Mouse (Mus musculus) cerebellum, postnatal 36 days (tissue): Measurements from ENCODE around the gene Nav2.

ENCODE experiments used
- DNase-seq, 2 experiments: peaks; one replicate each; pipeline ENCODE4 v3.0.0; 2021 to 2022; ENCODE audit warnings: mixed read lengths in 2 of 2

Nav2 gene

DNA sequence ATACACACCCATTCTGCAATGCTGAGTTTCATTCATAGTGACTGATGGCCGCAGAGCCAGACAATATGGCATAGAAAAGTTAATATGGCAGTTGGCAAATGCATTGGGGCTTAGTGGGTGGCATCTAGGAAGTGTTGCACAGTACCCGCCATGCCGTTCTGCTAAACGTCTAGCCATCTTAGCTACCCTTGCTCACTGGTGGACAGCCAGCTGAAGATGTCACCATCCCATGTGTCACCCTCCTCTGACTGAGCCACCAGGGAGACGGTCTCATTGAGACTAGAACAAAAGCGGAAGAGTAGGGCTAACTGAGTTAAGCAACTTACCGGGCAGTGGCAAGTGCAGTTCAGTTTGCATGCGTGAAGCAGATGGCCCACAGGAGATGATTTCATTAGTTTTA, 428.2 kb downstream of the Nav2 start:
- DNase-seq, result peak; percentile 22 to 35

DNA sequence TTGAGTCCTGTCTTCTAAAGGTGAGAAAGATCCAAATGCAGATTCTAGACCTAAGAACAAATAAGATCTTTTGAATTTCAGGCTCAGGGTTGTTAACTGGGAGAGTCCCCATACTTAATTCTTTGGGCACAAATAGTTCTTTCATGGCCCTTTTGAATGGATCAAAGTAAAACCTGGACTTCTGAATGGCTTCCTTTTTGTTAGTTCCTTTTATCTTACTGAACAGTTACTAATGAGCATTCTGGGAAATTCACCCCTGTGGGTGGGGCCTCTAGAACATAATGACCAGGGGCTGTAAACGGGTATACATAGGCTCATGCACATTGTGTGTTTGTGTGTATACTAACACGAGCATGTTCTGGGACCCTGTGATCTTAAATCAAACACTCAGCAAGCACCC, 429.2 kb downstream of the Nav2 start:
- no peak for DNase-seq

DNA sequence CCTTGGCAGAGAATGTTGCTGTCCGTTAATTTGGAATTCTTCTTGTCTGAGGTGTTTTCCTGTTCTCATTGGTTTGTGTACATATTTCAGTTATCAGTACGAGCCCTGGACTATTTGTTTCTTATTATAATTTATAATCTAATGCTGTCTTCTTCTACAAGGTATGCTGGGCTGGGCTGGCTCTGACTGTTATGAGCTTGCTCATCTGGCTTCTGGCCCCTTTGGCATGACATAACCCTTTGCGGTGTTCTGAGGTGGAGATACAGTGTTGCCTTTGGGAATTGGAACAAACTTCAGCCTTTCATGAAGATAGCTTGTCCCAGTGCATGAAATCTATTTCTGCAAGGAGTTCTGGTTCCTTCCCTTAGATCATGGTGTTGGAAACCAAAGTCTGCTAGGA, 431.4 kb downstream of the Nav2 start:
- DNase-seq, result no peak

DNA sequence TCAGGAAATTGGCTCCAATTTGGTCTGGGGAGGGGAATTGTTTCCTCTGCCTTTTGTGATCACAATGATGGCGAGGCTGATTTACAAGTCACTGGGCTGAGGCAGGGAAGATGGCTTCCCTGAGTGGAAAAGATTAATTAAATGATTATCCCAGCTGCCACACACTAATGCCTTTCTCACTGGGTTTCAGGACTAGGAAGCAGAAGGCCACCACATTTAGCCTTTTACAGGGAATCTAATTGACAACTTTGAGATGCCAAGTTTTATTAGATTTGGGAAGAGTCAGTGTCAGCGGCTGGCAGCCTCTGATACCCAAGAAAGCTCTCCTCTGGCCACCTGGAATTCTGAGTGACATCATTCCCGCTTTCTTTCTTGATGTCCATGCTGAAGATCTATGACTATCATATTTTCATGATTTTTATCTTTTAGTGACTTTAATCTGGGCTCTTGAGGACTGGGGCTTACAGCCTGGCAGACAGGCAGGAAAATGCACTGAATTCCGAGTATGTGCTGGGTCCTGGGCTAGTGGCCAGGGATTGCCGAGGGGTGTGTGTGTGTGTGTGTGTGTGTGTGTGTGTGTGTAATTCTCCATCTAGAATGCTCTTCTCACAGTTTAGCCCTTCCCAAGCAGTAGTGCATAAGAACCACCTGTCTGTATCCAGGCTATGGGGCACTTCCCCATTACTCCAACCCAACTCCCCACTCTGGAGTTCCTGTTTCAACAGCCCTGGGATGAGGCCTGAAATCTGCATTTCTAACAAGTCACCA, 432.8 kb downstream of the Nav2 start:
- no peak for DNase-seq

DNA sequence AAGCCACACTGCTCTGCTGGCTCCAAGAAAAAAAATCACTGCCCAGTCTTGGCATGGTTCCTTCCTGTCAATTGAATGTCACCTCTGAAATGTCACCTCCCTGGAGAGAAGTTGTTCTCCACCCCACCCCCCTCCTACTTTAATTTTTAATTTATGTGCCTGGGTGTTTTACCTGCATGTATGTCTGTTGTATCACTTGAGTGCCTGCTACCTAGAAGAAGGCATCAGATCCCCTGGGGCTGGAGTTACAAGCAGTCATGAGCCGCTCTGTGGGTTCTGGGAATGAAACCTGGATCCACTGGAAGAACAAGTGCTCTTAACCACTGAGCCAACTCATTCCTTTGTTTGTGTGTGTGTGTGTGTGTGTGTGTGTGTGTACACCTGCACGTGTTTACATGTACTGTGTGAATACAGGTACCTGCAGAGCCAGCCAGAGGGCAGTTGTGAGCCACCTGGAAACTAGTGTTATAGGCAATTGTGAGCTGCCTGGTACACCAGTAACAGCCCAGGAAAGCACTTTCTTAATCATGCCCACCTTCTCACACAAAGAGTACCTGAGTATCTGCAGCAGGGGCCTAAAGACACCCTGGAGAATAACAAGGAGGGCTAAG, 433.5 kb downstream of the Nav2 start:
- no peak for DNase-seq

DNA sequence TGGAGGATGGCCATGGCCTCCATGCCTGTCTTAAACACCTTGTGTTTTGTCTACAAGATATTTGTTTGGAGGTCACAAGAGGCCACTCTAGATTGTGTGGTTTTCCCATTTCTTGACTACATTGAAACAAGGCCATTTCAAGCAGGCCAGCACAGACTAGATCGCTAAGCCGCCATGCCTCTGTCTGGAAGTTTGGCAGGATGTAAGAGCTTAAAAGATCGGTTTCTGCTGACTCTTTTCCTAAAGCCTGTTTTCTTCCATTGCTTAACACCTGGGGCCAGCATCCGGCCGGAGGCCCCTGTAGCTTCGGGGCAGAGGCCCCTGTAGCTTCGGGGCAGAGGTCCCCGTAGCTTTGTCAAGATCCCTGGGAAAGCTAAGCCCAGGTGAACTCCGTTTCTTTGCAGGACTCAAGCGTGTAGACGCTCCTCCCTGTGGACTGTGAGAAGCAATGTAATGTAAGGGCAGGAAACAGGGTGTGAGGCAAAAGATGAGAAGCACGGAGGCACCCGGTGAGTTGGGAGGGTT, 434.1 kb downstream of the Nav2 start:
- DNase-seq, result no peak

DNA sequence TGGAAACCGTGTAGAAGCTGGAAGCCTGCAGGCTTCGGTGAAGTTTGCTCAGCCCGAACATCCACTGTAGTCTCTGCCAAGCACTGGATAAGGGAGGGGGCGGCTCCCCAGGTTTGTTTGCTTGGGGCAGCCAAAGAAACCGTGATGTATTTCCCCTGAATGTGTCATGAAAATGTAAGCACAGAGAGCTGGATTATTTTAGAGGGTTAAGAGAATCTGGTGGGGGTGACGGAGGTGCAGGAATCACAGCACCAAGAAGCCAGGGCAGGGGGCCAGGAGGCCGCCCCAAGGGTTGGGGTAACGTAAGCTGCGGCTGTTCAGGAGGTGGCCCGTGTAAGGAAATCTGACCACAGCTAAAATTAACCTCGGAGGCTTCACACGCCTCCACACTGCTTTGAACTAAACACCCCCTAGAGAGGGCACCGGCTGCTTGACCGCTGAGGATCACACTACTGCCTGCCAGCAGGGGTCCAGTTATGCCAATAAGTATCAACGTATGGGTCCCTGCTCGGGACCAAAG, 434.6 kb downstream of the Nav2 start:
- no peak for DNase-seq

DNA sequence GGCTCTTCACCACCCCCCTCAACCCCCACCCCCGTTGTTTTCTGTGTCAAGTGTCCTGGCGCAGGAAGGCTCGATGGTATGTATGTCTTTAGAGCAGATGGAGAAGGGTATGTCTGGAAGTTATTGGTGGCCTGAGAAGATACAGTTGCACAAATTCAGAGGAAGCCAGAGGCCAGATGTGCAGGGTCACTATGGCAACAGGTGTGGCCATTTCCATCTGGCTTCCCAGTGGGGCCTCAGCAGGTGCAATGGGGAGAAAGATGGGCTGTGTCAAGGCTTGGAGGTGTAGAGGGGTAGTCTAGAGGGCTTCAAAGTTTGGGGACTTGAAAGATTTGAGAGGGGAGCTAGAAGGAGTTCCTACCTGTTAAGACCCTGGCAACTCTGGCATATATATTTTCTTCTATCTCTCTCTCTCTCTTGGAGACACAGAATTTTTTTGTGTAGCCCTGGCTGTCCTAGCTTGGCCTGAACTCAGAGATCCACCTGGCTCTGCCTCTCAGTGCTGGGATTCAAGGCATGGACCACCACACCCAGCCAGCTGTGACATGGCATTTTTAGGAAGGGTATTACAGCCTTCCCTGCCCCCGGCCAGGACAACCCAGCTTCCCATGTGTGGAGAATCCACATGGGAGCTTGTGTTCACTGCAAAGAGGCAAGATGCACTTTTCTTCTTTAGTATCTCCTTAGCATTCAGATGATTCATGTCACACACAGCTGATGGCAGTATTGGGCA, 435.4 kb downstream of the Nav2 start:
- no peak for DNase-seq

DNA sequence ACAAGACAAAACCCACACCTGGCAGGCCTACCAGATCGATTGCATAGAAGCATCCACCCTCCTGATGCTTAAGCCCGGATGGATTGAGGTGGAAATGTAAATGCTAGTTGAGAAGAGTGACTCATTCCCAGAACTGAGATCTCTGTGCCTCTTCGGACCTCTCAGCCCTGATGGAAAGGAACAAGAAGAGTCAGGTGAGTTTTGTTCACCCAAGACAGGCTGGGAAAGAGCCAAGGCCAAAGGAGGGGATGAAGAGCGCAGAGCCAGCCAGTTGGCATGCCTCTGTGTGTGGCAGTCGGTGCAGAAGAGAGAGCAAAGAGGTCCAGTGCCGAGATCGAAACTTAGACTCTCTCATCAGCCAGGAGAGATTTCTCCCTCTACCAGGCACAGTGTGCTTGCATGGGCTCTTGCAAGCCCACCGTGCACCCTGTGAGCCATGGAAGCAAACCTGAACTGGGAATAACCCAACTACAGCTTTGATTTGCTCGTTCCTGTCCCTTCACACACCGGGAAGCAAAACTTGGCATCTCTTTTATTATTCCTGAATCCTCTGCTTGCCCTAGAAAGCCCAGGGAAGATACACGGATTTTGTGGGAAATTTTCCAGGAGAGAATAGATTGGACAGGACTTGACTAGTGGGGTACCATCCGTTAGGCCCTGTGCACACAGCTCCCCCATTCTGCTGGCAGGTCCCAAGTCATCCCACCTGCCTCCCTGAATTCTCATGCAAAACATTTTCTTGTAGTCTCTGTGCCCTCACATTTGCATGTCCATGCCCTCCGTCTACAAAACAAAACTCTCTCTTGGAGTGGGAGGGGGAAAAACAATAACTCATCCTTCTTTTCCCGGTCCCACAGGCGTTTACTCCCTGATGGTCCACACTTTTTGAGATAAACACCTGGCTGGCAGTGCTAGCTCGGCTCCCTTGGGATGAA, 439.1 kb downstream of the Nav2 start:
- peak; percentile 47 to 54 for DNase-seq

DNA sequence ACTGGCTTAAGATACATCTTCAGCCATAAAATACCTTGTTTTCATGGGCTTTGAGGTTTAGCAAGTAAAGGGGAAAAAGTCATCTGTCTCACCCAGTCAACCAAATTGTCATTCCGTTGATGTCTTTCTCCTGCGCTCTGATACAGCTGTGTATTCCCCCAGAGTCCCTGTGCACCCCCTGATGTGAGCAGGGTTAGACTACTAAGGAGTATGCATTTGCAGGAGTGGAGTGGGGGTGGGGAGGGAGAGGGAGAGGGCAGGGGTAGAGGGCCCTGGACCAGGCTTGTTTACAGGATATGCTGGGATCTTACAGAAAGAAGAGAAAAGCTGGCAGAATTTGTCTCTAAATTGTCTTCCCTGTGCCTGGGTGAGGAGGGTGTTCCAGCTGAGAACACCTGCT, 440.1 kb downstream of the Nav2 start:
- DNase-seq, result no peak

DNA sequence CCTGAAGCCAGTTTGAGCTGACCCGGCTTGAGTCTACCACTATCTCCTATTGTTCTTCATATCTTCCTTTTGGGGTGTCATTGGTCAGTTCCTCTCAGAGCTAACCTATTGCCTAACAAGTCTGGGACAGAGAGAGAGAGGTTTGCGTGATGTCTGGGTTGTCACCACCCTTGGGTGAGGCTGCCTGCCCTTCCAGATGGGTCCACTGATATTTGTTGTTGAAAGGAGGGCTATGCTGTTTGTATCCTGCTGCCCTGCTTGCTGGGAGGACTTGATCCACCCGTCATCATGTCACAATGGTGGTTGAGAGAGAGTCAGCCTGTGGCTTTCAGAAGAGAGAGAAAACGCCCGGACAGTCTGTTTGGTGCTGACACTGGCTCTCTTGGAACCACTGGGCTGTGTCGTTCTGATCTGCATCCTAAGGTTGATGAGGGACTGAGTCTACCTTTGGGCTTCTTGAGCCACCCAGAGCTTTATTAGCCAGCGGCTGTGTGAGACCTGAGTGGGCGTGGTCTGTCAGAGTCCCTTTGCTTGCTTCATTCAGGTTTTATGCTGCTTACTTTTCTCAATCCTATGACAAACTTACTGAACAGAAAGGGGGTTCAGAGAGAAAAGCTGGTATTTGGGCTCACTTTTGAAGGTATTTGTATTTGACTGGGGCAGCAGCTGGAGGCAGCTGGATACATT, 441.9 kb downstream of the Nav2 start:
- no peak for DNase-seq

DNA sequence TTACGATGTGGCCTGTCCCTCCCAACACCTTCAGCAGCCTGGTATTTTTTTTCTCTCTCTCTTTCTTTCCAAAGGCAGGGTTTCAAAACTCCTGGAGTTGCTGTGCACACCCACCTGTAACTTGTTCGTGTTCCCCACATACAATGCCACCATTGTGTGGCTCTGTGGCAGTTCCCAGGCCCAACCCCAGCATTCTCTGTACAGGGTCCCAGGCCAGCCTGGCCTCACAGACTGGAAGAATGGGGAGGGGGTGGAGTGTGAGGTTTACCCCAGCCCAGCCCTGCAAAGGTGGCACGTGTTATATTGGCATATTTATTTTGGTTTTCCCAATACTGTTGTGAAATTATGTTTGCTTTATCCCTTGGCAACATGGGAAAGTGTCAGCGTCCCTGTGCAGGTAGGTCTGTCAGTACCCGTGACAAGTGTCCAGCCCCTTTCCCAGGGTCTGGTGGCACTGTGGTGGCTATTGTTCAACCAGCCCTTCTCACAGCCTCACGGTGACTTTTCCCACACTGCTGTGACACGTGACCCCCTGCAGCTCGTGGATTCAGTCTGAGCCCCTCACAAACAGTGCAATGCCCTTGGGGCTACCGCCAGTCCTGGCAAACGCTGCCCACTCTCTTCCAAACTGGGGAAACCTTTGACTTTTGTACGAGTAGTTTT, 443.2 kb downstream of the Nav2 start:
- DNase-seq, result no peak

DNA sequence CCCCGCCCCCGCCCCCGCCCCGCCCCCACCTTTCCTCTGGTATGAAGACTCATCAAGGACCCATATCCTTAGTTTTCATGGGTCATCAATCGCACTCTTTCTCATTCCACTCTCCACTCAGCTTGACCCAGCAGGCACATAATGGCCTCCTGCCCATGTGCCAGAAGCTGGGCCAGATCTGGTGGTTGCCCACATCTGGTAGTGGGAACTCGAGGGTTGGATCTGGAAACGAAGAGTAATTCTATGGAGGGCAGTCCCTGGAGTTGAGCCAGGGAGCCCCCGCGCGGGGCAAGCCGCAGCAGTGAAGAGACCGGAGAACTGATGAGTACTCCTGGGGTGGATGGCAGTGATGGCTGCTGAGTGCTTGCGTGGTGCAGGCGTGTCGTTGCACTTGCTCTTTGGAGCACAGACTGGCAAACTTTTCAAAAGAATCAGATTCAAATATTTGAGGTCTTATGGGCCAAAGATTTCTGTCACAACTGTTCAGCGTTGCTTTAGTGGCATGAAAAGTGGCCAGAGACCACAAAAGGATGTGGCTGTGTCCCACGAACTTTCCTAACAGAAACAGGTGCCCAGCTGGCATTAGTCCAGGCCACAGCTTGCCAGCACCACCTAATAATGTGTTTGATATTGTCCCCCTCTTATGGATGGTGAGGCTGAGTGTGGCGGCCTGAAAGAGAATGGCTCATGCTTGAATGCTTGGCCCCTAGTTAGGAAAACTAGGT, 449.1 kb downstream of the Nav2 start:
- no peak for DNase-seq

DNA sequence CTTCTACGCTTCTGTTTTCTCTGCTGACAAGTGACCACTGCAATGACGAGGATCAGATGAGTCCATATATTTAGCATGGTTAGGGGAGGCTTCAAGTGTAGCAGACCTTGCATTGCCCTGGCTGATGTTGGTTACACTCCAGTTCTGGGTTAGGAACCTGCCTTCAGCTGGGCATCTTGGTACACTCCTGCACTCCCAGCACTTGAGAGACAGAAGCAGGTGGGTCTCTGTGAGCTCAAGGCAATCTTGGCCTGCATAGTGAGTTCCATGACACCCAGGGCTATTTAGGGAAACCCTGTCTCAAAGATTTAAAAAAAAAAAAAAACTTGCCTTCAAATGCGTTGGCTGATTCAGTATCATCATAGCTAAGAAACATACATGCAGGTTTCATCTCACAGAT, 450.6 kb downstream of the Nav2 start:
- DNase-seq, result no peak

DNA sequence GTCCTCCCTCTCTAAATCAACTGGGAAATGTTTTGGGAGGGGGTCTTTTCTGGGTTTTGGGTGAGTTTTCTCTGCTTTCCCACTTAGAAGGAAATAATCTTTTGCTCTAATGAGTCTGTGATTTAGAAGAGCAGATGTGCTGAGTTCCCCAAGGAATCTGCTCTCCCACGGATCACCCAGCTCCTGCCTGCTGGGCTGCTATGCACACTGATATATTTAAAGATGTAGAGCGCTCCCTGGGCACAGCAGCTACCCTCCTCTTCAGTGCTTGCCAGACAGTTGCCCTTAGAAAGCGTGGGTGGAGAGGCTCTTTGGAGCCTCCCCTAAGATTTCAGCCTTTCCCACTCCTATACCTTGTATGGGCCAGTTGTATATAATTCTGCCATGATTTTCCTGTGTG, 452.1 kb downstream of the Nav2 start:
- DNase-seq, result no peak

DNA sequence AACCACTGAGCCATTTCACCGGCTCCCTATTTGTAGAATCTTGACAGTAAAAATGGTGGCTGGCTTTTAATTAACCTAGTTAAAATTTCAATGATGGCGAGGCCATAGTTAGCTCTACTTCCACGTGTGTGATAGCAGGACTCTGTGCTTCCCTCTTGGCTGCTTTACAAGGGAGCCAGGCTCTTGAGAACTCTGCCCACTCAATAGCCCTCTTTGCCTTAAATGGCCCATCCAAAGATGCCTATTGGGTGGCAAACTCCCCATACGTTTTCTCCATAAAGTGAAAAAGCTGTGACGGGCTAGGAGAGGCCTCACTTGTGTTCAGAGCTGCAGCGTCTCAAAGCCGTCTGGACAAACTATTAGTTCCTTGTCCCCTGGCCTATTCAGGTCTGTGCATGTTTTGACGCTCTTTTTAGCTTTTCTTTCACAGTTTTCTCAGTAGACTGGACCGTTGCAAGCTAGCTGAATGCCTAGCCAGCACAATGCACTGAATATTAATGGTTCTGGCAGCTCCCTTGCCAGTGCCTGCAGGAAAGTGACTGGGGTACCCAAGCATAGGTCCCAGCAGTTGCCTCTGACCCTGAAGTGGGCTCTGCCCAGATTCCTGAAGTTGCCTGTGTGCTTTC, 453.1 kb downstream of the Nav2 start:
- no peak for DNase-seq

DNA sequence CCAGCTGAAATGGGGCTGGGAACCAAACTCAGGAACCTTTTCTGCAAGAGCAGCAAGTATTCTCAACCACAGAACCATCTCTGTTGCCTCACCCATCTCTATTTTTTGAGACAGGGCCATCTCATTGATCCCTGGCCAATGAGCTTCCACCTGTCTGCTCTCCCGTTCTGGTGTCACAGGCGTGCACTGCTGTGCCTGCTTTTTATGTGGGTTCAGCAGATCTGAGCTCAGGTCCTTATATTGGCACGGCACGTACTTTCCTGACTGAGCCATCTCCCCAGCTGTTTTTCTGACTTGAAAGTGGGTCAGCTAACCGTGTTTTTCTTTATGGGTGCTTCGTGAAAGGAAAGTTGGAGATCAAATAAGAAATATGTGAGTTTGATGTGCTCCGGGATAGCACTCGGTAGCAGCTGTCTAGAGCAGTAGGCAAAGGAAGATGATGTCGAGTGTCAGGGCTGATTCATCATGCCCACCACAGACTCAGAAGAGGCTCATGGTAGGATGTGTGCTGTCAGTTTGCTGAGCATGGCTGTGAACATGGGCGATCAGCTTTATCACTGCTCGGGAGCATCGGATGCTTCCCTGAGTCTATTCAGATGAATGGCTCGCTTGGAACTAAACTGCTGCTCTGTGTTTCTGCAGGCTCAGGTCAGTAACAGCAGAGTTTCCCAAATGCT, 456.1 kb downstream of the Nav2 start:
- no peak for DNase-seq

DNA sequence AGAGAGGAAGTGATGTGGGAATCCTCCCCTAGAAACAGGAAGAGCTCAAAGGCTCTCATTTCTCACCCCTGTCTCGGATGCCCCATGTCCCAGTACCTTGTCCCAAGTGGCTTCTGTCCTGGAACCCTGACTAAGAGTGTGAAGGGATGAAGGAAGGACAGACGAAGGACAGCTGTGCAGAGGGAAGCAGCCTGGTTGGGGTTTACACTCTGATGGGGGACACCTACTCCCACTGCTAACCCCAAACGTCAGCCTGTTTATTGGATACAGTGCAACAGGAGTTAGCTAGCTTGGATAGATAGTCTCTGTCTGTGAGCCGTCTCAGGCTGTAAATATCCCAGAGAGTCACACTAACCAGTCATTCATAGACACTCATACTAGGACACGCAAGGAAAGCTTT, 460.1 kb downstream of the Nav2 start:
- DNase-seq, result no peak

DNA sequence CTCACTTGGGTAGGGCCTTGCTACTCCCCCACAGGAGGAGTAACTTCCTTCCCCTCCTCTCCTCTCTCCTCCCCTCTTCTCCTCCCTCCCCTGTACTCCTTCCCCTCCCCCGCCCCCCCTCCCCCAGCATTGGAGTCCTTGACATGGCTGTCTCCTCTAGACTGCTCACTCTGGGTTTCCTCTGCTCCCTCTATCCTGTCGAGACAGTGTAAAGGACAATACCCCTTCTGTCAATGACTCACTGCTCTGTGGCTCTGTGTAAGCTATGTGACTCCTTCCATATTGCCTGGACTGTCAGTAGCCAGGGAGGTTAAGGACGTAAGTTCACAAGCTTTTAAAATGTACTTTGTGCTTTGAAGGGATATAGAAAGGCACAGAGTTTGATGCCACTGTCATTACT, 460.5 kb downstream of the Nav2 start:
- DNase-seq, result no peak
